Mouse (Mus musculus) T-helper 1 cell (primary cell): ENCODE results near the gene Chrd.

Experiments used
- in situ Hi-C: fragments of 300-600 bp; cut with MboI, MseI; formaldehyde crosslinking; loops from one replicate; pipeline ENCODE4 v1.15.1; 2025; ENCODE audit warnings: high pct_unique_total_duplicates

Chrd gene

DNA sequence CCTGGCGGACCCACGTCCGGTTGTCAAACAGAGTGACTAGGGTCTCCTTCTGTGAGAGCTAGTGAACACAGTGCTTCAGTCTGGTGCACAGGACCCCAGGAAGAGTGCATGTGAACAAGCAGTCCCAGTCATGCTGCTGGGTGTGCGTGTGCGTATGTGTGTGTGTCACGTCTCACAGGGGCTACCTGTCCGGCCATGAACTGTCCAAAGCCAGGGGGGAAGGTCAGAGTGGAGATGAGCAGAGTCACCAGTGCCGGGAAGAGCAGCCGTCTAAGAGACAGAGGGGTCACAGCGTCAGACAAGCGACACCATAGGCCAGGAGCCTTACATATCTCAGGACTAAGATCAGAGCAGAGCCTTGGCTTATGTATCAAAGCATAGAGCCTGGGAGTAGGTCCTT lies 22.6 kb upstream of the Chrd start:
- in situ Hi-C loops: loop anchor here (5.0 kb wide), 1 partner anchor 88 kb away; the partner anchor contains the start of gene Camk2n2

DNA sequence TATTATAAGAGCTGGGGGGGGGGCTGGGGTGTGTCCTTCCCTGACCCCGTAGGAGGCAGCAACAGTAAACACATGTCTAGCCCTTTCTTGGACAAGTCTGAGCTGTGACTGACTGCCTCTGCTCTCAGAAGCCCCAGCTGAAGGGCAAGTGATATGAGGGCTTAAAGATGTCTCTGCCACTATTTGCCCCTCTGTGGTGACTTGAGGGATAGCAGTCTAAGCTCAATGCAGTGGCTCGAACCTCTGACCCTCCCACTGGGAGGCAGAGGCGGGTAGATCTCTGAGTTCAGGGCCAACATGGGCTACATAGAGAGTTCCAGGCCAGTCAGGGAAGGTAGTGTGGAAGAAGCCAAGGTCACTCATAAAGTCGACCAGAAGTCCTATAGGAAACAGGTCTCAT lies 22.1 kb upstream of the Chrd start:
- in situ Hi-C loops: loop anchor here (5.0 kb wide), 1 partner anchor 89 kb away; the partner anchor contains the start of gene Camk2n2

DNA sequence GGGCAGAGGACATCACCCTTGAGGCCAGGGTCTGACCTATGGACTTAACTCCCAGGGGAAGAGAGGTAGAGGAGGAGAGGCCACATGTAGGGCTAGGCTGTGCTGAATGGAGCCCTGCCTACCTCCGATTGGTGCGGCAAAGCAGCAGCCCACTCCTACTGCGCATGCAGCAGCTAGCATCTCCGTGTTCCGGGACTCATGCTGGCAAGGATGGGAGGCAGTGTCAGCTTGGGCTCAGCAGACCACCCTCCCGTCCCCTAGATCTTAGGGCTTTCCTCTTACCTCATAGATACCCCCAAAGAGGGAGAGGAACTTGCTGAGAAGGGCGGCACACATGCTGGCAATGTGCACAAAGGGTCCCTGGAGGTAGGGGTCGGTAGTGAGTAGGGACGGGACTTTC lies 20.7 kb upstream of the Chrd start:
- in situ Hi-C loops: loop anchor here (5.0 kb wide), 1 partner anchor 90 kb away; the partner anchor contains the start of gene Camk2n2

DNA sequence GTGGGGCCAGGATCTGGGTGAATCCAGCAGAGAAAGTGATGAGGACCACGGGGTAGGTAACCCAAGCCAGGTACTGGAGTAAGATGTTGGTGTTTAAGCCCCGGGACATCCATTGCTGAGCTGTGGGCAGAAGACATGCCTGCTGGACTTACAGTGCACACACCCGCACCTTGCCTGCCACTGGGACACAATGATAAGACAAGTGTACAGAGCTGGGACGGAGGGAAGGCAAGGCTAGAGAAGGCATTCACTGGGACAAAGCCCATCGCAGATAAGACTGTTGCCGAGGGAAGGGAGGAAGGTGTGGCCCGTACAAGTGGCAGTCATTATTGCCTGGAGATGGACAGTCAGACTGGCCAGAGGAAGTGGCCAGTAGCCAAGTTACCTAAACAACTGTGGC lies 20.0 kb upstream of the Chrd start:
- in situ Hi-C loops: loop anchor here (5.0 kb wide), 1 partner anchor 91 kb away; the partner anchor contains the start of gene Camk2n2

DNA sequence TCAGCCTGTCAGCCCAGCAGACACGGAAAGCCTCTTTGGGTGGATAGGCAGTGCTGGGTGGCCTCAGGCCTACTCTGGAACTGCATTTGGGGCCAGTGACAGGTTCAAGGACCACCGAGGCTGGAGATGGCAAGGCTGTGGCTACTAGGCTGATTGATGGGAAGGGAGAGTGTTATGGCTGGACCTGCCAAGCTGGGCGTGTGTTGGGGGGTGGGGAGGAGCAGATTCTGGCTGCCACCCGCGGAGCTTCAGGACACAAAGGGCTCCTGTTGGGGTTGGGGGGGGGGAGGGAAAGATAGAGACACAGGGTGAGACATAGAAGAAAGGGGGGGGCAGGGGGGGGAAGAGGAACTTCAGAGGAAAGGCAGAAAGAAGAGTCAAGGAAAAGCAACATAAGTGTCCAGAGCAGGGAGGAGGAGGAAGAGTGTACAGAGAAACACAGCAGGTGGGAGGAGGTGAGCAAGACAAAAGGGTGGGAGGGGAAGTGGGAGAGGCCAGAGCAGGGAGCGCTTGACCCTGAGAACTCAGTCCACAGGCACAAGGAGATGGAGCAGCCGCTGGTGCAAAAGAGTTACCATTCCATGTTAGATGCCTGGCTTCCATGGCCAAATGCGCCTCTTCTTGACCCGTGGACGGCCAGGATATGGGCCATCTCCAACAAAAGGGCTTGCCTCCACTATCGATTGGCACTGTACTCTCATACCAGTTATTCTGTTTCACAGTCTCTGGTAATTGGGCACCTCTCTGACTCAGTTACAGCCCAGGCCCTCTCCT lies 18.4 kb upstream of the Chrd start:
- in situ Hi-C loops: loop anchor here (5.0 kb wide), 1 partner anchor 92 kb away; the partner anchor contains the start of gene Camk2n2

DNA sequence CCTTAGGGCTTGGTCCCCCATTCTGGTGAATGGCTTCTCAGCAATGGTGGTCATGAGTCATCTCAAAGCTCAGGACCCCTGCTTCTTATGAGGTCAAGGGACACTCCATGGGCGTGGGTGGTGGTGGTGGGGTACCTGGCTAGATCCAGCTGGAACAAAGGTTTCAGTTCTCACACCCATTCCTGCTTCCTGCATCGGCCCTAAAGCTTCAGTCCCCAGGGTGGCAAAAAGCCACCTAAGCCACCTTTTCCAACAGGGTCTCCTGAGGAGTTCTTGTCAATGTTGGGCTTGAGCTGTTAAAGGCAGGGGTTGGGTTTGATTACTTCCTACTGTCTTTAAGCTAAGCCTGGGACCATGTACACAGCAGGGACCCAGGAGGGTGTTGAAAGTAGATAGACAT lies 17.8 kb upstream of the Chrd start:
- in situ Hi-C loops: no loop called here

DNA sequence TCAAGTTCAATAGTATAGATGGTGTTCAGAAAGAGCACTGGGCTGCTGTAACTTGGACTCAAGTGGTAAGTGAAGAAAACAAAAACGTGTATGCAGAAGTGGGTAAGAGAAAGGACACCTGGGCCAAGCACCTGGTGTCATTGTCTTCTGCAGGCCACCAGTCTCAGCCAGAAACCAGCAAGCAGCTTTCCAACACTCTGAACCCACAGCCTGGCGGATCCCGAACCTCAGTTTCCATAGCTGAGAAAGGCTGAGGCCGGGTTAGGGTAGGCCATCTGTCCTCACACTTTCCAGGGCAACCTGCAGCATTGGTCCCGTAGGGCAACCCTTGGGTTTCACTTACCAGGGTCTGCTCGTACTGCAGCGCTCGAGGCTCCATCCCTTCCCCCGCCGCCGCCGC lies 17.4 kb upstream of the Chrd start:
- in situ Hi-C loops: no loop called here

DNA sequence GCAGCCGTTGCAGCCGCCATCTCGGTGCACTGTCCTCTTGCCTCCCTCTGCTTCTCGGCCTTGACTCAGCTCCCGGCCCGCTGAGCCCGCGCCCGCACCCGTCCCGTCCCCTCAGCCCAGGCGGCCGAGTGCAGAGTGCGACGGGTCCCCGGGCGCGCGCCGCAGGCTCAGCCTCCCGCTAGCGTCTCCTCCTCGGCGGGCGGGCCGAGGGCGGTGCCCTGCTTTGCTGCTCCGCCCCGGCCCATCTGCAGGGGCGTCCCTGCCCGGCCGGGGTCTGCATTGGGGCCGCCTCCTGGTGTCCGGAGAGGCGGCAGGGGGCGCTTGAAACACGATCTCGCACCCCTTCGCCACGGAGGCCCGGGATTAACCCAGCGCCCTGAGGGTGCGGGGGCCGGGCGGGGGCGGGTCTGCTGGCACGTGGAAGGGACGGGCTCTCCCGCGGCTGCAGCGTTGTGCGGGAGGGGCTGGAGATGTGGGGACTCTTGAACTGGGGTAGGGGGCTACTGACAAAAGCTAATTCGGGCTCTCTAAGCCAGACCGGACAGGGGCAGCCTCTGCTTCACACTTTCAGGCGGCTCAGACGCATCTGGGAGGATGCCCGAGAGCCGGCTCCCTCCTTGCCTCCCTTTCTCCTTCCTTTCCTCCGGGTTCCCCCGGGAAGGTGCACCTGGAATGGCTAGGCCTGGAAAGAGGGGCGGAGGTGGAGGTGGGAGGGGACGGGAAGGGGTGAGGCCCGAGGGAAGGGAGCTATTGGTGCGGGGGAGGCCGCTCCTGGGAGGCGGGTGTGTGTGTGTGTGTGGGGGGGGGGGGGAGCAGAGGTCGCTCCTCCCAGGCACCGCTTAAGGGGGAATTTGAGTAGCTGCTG lies 16.7 kb upstream of the Chrd start:
- in situ Hi-C loops: no loop called here

DNA sequence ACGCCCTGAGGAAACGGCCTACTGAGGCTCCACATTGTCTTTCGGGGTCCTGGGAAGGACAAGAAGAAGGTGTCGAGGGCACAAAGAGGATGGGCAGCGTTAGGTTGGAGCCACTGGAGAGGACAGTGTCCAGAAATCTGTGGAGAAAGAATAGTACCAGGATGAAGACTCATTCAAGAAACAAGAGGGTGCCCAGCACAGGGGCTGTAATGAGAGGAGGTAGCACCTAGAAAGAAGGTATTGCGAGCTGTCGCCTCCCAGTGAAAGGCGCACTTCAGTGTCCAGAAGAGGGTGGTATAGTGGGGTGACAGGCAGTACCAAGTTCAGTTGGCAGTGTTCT lies 16.1 kb upstream of the Chrd start:
- in situ Hi-C loops: no loop called here

DNA sequence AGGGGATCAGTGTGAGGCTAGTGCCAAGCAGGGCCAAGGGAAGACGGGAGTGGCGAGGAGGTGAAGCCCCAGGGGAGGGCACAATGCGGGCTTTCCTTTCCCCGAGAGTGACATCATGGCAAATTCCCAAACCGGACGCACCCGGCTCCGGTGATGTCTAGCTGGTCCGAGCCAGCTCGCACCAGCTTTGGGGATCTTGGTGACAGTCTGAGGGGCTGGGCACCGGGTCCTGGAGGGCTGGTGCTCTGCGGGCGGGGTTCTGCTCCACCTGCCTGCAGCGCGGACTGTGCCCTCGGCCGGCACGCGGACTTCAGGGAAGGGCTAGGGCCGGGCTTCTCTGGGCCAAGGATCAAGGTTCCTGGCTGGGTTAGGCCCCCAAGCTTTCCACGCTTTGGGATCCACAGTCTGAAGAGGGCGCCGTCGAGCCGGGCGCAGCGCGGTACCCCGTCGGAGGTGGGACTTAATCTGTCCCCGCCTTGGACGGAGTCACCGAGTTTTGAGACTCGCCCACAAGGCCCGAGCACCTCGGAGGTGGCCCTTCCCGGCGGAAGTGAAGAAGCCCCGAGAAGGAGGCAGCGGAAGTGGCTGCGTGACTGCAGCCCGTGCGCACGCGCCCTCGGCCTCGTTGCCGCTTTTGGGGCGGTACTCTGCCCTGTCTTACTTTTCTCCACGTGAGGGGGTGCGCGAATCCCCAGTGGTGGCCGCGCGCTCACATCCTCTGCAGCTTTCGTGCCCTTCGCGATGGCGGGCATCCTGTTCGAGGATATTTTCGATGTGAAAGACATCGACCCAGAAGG lies 15.5 kb upstream of the Chrd start, which contains the start of the genes Polr2h and Clcn2:
TSS of gene Polr2h (plus strand) at position 485 of the 797 bp plus-strand sequence.
TSS of gene Clcn2 (minus strand) at position 566 of the 797 bp plus-strand sequence.
- in situ Hi-C loops: no loop called here

DNA sequence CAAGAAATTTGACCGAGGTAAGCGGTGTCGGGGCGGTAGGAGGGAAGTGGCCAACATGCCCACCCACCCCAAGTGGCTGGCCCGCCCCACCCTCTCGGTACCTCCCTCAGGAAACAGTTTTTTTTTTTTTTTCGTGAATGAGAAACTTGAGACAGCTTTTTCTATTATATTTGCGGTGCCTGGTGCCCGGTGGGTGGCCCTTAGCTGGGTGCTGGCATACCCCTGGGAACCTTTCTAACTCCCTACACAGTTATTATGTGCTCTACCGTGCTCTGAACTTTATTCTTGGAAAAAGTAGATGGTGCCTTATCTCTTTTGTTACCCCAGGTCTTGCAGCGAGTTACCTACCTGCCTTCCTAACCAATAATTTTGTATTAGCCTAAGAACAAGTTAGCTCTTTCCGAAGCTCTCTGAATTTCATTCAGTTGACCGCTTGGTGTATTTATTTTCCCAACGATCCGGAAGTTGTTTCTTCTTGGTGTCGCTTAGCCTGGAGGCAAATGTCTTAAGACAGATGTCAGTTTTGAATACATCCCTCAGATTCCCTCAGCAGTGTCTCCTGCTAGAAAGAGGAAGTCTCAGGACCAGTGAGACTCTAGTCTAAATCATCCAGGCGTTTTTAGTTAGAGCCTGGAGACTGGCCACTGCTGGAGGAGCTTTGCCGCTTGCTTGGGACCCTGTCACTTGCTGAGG lies 14.8 kb upstream of the Chrd start:
- in situ Hi-C loops: no loop called here

DNA sequence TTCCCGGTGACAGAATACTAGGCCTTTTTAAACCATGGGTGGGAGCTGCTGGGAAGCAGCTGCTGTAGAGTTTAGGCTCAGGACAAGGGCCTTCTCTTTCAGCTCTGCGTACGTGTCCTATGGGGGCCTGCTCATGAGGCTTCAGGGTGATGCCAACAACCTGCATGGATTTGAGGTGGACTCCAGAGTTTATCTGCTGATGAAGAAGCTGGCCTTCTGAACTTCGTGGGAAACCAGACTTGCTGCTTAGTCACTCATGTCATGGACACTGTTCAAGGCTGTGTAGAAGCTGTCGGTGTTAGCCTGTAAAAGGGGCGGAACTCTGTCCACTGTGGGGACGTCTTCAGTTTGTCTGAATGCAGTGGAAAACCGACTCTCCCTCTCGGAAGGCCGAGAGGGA lies 11.1 kb upstream of the Chrd start:
- in situ Hi-C loops: no loop called here

DNA sequence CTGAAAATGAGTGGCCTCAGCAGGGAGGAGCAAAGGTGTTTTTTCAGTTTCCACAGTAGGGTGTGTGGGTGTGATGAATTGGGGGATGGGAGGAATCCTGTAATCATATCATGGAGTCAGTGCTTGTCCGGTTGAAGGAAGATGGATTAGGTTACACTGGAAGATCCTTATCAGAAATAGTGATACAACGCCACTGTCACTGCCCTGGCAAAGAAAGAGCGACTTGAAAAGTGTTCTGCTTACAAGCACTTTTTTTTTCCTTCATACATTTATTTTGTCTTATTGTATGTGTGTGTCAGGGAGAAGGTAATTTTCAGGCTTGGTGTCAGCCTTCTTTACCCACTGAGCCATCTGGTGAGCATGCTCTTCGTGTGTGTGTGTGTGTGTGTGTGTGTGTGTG lies 10.2 kb upstream of the Chrd start:
- in situ Hi-C loops: no loop called here

DNA sequence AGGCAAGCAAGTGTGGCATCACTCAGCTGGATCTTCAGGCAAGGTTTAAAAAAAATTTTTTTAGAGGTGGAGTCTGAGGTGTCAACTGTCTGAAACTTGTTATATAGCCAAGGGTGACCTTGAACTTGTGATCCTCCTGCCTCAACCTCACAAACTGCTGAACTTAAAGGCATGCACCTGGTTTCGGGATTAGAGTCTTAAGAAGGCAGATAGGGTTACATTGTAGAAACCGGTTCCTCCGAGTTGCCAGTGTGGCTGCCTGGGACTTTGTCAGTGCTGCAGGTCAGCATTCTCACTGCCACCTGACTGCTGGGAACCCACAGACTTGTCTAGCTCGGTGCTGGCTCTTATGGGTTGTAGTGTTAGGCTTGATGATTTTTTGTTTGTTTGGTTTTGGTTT lies 9.7 kb upstream of the Chrd start:
- in situ Hi-C loops: no loop called here

DNA sequence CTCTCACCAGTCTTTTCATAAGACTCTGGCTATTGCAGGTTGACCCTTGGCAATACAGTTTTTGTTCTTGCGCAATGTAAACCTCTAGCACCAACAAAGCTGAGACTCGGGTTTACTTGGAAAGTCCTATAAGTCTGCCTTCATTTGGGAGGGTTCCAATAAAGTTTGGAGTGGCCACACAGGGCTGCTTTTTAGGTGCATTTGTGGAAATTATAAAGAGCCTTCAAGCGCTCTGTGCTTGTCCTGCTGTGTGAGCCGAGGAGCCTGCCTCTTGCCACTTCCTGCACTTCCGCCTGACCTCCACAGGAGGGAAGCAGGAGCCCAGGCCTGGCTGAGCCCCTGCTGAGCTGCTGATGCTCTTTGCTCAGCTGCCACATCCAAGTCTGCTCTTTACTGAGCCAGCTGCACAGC lies 8.6 kb upstream of the Chrd start:
- in situ Hi-C loops: no loop called here

DNA sequence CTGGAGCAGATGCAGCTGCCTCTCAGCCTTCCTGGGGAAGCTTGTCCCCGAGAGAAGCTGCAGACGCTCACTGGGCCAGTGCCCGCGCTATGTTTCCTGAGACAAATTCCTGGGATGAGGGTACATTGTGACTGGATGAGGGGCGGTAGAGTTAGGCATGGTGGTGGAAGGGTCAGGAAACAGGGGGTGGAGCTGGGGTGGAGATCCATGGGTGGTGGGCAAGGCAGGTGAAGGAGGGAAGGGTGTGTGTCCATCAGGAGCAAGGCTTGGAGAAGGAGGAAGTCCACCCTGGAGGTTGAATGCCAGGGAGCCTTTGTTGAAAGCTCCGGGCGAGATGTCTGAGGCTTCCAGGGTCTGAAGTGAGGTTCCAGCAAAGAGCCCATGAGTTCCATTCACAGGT lies 7.6 kb upstream of the Chrd start:
- in situ Hi-C loops: loop anchor here (5.0 kb wide), 1 partner anchor 37 kb away; no protein-coding TSS in a partner anchor

DNA sequence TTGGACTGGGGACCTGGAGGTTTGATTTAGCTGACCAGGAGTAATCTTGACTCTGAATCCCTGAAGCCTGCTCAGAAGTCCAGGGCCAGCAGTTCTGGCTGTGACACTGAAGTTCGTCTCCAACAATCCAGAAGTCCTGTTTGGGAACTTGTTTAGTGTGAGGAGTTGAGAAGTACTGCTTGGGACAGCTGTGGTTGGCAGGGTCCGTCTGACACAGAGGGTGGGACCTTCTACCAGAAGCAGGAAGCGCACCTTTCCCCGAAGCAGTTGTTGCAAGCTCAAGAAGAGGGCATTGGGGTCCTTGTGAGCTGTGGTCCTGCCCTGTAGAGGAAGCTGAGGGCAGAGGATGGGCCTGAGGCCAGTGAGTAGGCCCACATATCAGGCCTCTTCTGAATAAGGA lies 7.2 kb upstream of the Chrd start:
- in situ Hi-C loops: loop anchor here (5.0 kb wide), 1 partner anchor 37 kb away; no protein-coding TSS in a partner anchor

DNA sequence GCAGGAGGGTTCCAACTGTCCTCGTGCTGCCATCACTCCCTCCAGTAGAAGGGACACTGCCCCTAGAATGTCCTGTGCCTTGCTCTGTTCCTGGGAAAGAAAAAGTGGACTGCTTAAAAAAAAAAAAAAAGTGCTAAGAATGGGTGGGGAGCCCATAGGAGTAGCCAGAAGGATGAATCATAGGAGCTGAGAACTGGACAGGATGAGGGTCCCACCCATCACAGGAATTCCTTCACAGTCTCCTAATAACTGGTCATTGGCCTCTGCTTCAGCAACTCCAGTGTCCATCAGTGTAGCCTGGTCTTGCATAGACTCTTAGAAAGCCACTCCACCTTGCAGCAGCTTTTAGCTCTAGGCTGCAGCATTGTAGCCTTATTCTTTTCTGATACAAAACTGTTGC lies 6.5 kb upstream of the Chrd start:
- in situ Hi-C loops: loop anchor here (5.0 kb wide), 1 partner anchor 36 kb away; no protein-coding TSS in a partner anchor

DNA sequence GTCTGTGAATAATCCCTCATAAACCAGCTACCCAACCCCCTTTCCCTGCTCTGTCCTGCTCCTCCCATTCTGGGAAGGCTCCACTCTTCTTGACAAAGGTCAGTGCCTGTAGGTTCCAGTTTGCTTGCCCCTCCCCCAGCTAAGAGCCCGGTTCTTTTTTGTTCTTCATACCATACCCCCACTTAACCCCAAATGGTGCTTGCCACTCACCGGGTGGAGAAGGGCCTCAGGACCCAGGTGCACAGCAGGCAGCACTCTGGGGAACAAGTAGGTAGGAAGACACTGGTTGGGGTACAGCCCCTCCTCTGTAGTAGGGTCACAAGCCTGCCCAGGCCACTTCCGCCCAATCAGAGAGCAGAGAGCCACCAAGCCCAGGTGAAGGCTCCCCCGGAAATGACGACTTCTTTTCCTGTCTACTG lies 2.6 kb upstream of the Chrd start:
- in situ Hi-C loops: no loop called here

DNA sequence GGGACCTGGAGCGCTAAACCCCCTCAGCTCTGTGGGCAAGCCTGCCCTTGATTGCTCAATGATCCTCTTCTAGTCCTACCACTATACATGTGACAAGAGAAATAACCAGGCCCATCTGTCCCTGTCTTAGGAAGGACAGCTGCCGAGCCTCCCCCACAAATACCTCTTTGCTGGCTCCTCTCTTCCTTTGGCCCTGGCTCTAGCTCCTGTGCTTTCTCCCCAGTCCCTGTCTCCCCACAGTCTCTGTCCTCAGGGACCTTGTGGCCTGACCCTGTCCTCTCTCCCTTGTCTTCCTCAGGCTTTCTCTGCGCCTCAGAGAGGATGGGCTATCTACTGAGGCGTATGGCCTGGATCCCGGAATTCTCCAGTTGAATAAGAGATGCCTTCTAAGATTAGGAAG lies 1.2 kb upstream of the Chrd start:
- in situ Hi-C loops: no loop called here
